Mouse (Mus musculus) testis, adult 2 months (tissue): ENCODE measurements around the gene Arntl.

ENCODE experiments used
- CTCF ChIP-seq: fragments of 200-500 bp; IDR thresholded peaks from 2 replicates; pipeline ENCODE4 v1.5.1; 2012; ENCODE audit warnings: low read depth, mild to moderate bottlenecking, inconsistent platforms, low read length, moderate library complexity; ENCODE audit not compliant: control insufficient read depth, insufficient read depth, insufficient replicate concordance
- POLR2A ChIP-seq: fragments of 200-500 bp; IDR thresholded peaks from 2 replicates; pipeline ENCODE4 v1.6.1; 2012; ENCODE audit warnings: low read depth, mild to moderate bottlenecking, inconsistent platforms, low read length, moderate library complexity; ENCODE audit not compliant: control insufficient read depth

DNA sequence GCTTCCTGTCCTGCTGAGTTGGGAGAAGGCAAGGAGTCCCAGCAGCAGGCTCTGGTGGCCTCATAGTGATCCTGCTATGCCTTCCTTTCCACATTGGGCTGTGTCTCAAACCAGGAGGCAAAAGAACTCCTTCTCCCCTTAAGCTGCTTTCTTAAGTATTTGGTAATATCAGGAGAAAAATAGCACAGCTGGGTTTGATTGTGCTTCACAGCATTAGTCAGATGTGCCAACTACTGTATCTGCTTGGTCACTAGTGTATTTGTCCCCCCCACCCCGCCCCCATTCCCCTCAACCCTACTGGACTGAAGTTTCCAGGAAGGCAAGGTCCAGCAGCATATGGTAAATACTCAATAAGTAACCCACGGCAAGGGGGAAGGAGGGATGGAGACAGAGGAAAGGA lies 19.2 kb upstream of the Arntl start:
- TF ChIP-seq CTCF (no peak), POLR2A (no peak)
